Mouse (Mus musculus) hematopoietic stem cell, adult 5-6 weeks (primary cell): ENCODE measurements at regions not wholly inside any gene's neighbourhood (a gene's known extent, or its start where the extent isn't known, plus 50 kb on each side); places are given as distances from the start of the nearest gene placed in this dataset.

Experiments
- ATAC-seq, 2 experiments: fragments of 125-278 bp in 1 of 2; replicated peaks in 1 of 2; 2 replicates each; pipeline ENCODE4 v1.8.0; 2016 to 2017; ENCODE audit warnings: inconsistent platforms in 2 of 2, mild to moderate bottlenecking in 2 of 2, moderate number of reproducible peaks in 2 of 2, low read depth in 1 of 2, moderate TSS enrichment in 1 of 2; ENCODE audit not compliant: low FRiP score in 2 of 2, poor library complexity in 2 of 2, severe bottlenecking in 2 of 2, insufficient read depth in 1 of 2, low TSS enrichment in 1 of 2

DNA sequence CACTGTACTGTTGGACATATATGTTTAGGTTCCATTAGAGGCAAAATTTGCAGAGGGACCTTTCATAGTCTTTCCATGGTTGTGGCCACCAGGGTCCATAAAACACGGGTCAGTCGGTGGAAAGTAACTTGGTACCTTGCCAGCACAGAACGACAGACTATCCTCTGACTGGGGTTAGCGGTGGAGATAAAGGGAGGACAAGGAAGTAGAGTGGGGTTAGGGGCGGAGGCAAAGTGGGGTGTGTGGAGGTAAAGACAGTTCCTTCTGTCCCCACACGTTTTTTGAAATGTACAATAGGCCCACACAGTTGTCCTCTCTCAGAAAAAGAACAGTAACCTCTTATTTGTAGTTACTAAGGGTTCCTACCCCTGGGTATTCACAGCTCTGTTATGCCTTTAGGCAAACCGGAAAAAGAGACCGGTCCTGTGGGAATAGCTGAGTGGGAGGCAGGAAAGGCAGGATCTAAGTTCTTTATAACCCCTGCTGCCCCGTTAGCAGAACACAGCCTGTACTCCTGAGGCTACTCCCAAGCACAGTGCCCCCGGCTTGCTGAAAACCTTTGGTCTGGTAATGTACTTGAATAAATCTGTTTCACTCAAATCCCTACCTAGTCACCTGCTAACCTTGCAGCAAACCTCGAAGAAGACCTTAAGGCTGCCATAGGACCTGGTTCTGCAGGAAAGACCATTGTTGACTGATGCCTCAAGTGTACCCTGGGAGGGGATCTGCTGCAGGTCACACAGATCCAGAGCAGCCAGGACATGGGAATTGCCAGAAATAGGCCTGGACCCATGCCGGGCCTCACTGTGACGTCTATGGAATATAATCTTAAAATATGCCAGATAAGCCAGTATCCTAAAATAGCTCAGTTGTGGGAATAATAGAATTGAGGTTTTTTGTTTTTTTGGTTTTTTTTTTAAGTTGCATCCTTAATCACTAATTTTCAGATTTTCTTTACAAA, 51.6 kb upstream of the Gm29133 start:
- ATAC-seq = peak; percentile 42 to 66; a peak in 2 of 4 replicates
